Mouse (Mus musculus): ENCODE data around the gene Cenpo.

DNA sequence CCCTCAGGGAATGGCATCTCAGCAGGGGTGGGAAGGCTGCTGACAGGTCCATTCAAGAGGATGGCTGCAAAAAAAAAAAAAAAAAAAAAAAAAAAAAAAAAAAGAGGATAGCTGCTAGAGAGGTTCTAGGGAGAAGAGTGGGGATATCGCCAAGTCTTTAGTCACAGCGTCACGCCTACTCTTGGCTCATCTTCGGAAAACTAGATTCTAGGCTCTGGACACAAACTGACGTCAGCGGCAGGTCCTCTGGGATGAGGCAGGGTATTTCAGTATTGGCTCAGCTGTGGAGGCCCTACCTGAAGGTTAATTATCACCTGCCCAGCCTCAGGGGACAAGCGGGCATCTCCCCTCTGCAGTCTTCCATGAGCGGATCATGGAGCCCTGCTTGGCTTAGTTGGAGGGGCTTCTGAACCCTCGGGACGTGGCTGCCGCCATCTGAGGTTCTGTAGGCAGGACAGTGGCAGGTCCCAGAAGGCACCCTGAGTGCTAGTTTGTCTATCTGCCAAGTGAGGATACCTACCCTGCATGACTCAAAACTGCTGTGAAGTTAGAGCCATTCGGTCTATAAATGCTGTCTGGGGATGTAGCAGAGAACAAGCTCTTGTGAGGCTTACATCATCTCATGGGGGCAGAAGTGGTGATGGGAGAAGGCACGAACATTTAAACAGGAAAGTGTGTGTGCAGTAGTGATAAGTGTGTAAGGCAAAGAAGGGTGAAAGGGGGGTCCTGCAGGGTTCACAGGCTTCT is 32.5 kb downstream of the Cenpo start:
- no peak for TF ChIP-seq POLR2A (IDR thresholded peaks at IDR 0.05; ENCODE audit: control insufficient read depth in 1 of 2, insufficient read depth in 1 of 2, low read depth in 1 of 2, low read length in 2 of 2, poor library complexity in 1 of 2)
- no peak for TF ChIP-seq CTCF (IDR thresholded peaks at IDR 0.05 in 2 of 3, conservative IDR thresholded peaks at IDR 0.05 in 1 of 3; ENCODE audit: control insufficient read depth in 1 of 3, insufficient read depth in 1 of 3, low read depth in 2 of 3, low read length in 3 of 3, poor library complexity in 1 of 3, severe bottlenecking in 1 of 3)
- TF ChIP-seq SMC3 (IDR thresholded peaks at IDR 0.05; ENCODE audit: low read depth, low read length), result no peak
- no peak for TF ChIP-seq KAT2A (conservative IDR thresholded peaks at IDR 0.05; ENCODE audit: low read depth, low read length)
- no peak for TF ChIP-seq MAX (IDR thresholded peaks at IDR 0.05; ENCODE audit: low read length)
- TF ChIP-seq USF2 (IDR thresholded peaks at IDR 0.05; ENCODE audit: borderline replicate concordance in 1 of 2, insufficient read depth in 1 of 2, low read depth in 1 of 2, low read length in 2 of 2), result no peak
- TF ChIP-seq USF1 (IDR thresholded peaks at IDR 0.05; ENCODE audit: low read depth, low read length), result no peak
- no peak for TF ChIP-seq MAFK (IDR thresholded peaks at IDR 0.05; ENCODE audit: borderline replicate concordance, low read depth, low read length)

Measured in MEL (cell line).